Comparison of ENCODE assay signal across 8 mouse cellular contexts in the genomic region with DNA sequence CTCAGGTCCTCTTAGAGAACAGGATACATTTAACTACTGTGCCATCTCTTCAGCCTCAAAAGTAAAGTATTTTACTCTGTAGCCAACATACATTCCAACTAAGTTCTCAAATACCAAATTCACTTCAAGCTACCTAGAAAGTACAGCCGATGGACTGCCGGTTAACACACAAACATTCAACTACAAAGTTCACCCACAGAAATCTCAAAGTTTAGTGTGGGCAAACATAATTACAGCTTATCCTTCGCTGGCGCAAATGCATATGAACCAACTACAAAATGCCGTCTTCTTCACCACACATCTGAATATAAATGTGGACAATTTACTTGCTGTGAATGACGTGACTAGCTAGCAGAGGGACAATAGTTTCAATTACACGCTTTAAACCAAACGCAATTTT. TPM values are rescaled to one million over a fixed set of nuclear protein-coding genes. Genes with fewer than 3 reads are reported as not detected.
DNase-seq lines count a peak whose midpoint lies in the region; ATAC-seq lines count a peak whose summit lies in the region.
"Had no signal": no experiment of that assay in that cellular context is flagged by ENCODE, and none has a peak within 500 bp of the region (broad histone marks: within the 10 kb centered on the region; RNA-seq: fewer than 3 reads in every experiment).

No protein-coding gene starts in this region.

- peak overlapping the region; percentile 97 for H3K4me3 ChIP-seq in megakaryocyte, embryonic 14.5 days (replicated peaks)
- peak overlapping the region; percentile 93 for H3K4me3 ChIP-seq in forebrain, embryonic 12.5 days (replicated peaks)
- H3K4me3 ChIP-seq in limb, embryonic 13.5 days = peak overlapping the region; percentile 93
- H3K4me3 ChIP-seq in stomach, embryonic 15.5 days (replicated peaks) = peak overlapping the region; percentile 78

- peaks cover 36% of the 10 kb centered on the region for H3K4me1 ChIP-seq in megakaryocyte, embryonic 14.5 days
- H3K4me1 ChIP-seq in forebrain, embryonic 12.5 days = peaks cover 27% of the 10 kb centered on the region
- peaks cover 23% of the 10 kb centered on the region for H3K4me1 ChIP-seq in limb, embryonic 13.5 days
- peaks cover 7% of the 10 kb centered on the region; the same call in 1 of the 2 replicates for H3K4me1 ChIP-seq in stomach, embryonic 15.5 days

- no peak overlapping the region for H3K27ac ChIP-seq in forebrain, embryonic 12.5 days
- H3K27ac ChIP-seq in limb, embryonic 13.5 days = no peak overlapping the region
- H3K27ac ChIP-seq in stomach, embryonic 15.5 days = 0 out of 2 replicates have a peak overlapping the region, but pooled peaks have one; percentile 95

- H3K4me2 ChIP-seq in forebrain, embryonic 12.5 days = peak overlapping the region; percentile 93
- H3K4me2 ChIP-seq in limb, embryonic 13.5 days (replicated peaks) = peak overlapping the region; percentile 88
- peak overlapping the region; percentile 70 for H3K4me2 ChIP-seq in stomach, embryonic 15.5 days

- no peaks in the 10 kb centered on the region for H3K27me3 ChIP-seq in megakaryocyte, embryonic 14.5 days (replicated peaks)
- no peaks in the 10 kb centered on the region for H3K27me3 ChIP-seq in forebrain, embryonic 12.5 days
- no peaks in the 10 kb centered on the region for H3K27me3 ChIP-seq in limb, embryonic 13.5 days
- no peaks in the 10 kb centered on the region for H3K27me3 ChIP-seq in stomach, embryonic 15.5 days (replicated peaks)

- WGBS in forebrain, embryonic 12.5 days = 21% methylated on average over 8 of the region's 8 CpGs
- 31% methylated on average over 8 of the region's 8 CpGs for WGBS in limb, embryonic 13.5 days
- 16% methylated on average over 8 of the region's 8 CpGs for WGBS in stomach, embryonic 15.5 days

- H3K36me3 ChIP-seq in megakaryocyte, embryonic 14.5 days (replicated peaks; ENCODE audit: low read length) = no peaks in the 10 kb centered on the region
- H3K36me3 ChIP-seq in forebrain, embryonic 12.5 days (replicated peaks) = no peaks in the 10 kb centered on the region
- no peaks in the 10 kb centered on the region; the same call in 1 of the 2 replicates for H3K36me3 ChIP-seq in limb, embryonic 13.5 days
- H3K36me3 ChIP-seq in stomach, embryonic 15.5 days = no peaks in the 10 kb centered on the region

- ATAC-seq in megakaryocyte, adult 5-6 weeks (ENCODE audit: poor library complexity, severe bottlenecking) = no peak
- no peak for ATAC-seq in forebrain, embryonic 12.5 days (ENCODE audit: low FRiP score)
- no peak for ATAC-seq in limb, embryonic 13.5 days (ENCODE audit: low FRiP score, low read depth)
- no peak for ATAC-seq in stomach, embryonic 15.5 days (ENCODE audit: insufficient read depth, low FRiP score, low read depth)

- no peaks in the 10 kb centered on the region for H3K9me3 ChIP-seq in megakaryocyte, embryonic 14.5 days
- H3K9me3 ChIP-seq in forebrain, embryonic 12.5 days = no peaks in the 10 kb centered on the region
- no peaks in the 10 kb centered on the region for H3K9me3 ChIP-seq in limb, embryonic 13.5 days
- no peaks in the 10 kb centered on the region for H3K9me3 ChIP-seq in stomach, embryonic 15.5 days

- no peak for DNase-seq in testis, postnatal 10 days (ENCODE audit: low spot score)
- no peak for DNase-seq in urinary bladder, adult 18-20 months (ENCODE audit: low spot score in 2 of 2)
- DNase-seq: left cerebral cortex, postnatal 4 days had no signal

- peak overlapping the region; percentile 98 for H3K9ac ChIP-seq in forebrain, embryonic 12.5 days
- H3K9ac ChIP-seq in limb, embryonic 13.5 days = peak overlapping the region; percentile 97
- no peak overlapping the region for H3K9ac ChIP-seq in stomach, embryonic 15.5 days

RNA-seq across cellular contexts. Expression of a gene that starts 1.6 kb away (rescaled TPM):
- polyA plus RNA-seq in megakaryocyte, embryonic 14.5 days (2012; ENCODE audit: insufficient read depth, low replicate concordance) = 1.0 and 2.7 TPM in 2 replicates
- total RNA-seq in megakaryocyte, adult 5-6 weeks (2015) = 27.0 and 28.6 TPM in 2 replicates
- total RNA-seq in megakaryocyte, adult 5-6 weeks (2017) = 34.1 and 38.5 TPM in 2 replicates
- 17.3 and 18.3 TPM in 2 replicates for polyA plus RNA-seq in forebrain, embryonic 12.5 days (2016; fragmentation: Nextera tagmentation; extraction: Ambion mirVana)
- polyA plus RNA-seq in limb, embryonic 13.5 days (2015; fragmentation: Nextera tagmentation; extraction: Ambion mirVana) = 14.5 and 15.8 TPM in 2 replicates
- polyA plus RNA-seq in stomach, embryonic 15.5 days (2015; fragmentation: Nextera tagmentation; extraction: Ambion mirVana) = 13.2 and 13.4 TPM in 2 replicates
